Mouse (Mus musculus): ENCODE data around the gene Axdnd1.
"Not testable (repeated sequence)": the region's sequence is repeated elsewhere in the genome, so short reads cannot be mapped to it uniquely, and the experiment has no call there.

Gene Axdnd1

GRCm38 (mm10) chr1:156437016-156437708 lies 16.2 kb upstream of the Axdnd1 start:
- no peak for DNase-seq (ENCODE audit: low spot score in 2 of 2)

GRCm38 (mm10) chr1:156433497-156433896 lies 12.5 kb upstream of the Axdnd1 start:
- no peak for DNase-seq (ENCODE audit: low spot score in 2 of 2)

GRCm38 (mm10) chr1:156432498-156432897 lies 11.5 kb upstream of the Axdnd1 start:
- no peak for DNase-seq (ENCODE audit: low spot score in 2 of 2)

- no peak for DNase-seq (ENCODE audit: low spot score in 2 of 2)
These were observed 7.5 kb upstream of the Axdnd1 start for GRCm38 (mm10) chr1:156428434-156428833.

GRCm38 (mm10) chr1:156425746-156426145 lies 4.8 kb upstream of the Axdnd1 start:
- no peak for DNase-seq (ENCODE audit: low spot score in 2 of 2)

GRCm38 (mm10) chr1:156424054-156424453 lies 3.1 kb upstream of the Axdnd1 start:
- no peak for DNase-seq (ENCODE audit: low spot score in 2 of 2)

GRCm38 (mm10) chr1:156423493-156423892 lies 2.5 kb upstream of the Axdnd1 start:
- no peak for DNase-seq (ENCODE audit: low spot score in 2 of 2)

- DNase-seq (ENCODE audit: low spot score in 2 of 2): no peak
These were observed 1.9 kb upstream of the Axdnd1 start for GRCm38 (mm10) chr1:156422856-156423255.

- no peak for DNase-seq (ENCODE audit: low spot score in 2 of 2)
These were observed 2.8 kb downstream of the Axdnd1 start for GRCm38 (mm10) chr1:156418170-156418569.

- no peak for DNase-seq (ENCODE audit: low spot score in 2 of 2)
These were observed 12.4 kb downstream of the Axdnd1 start for GRCm38 (mm10) chr1:156408521-156408920.

- no peak for DNase-seq (ENCODE audit: low spot score in 2 of 2)
These were observed 13.0 kb downstream of the Axdnd1 start for GRCm38 (mm10) chr1:156408004-156408403.

GRCm38 (mm10) chr1:156403251-156403650 lies 17.7 kb downstream of the Axdnd1 start:
- no peak for DNase-seq (ENCODE audit: low spot score in 2 of 2)

GRCm38 (mm10) chr1:156402491-156402890 lies 18.5 kb downstream of the Axdnd1 start:
- DNase-seq (ENCODE audit: low spot score in 2 of 2): no peak

GRCm38 (mm10) chr1:156400159-156400558 lies 20.8 kb downstream of the Axdnd1 start:
- not testable (repeated sequence) for DNase-seq (ENCODE audit: low spot score in 2 of 2)

GRCm38 (mm10) chr1:156393148-156393547 lies 27.8 kb downstream of the Axdnd1 start:
- DNase-seq (ENCODE audit: low spot score in 2 of 2): no peak

GRCm38 (mm10) chr1:156386880-156387279 lies 34.1 kb downstream of the Axdnd1 start:
- no peak for DNase-seq (ENCODE audit: low spot score in 2 of 2)

GRCm38 (mm10) chr1:156386232-156386631 lies 34.7 kb downstream of the Axdnd1 start:
- DNase-seq (ENCODE audit: low spot score in 2 of 2): no peak

- DNase-seq (ENCODE audit: low spot score in 2 of 2): no peak
These were observed 39.7 kb downstream of the Axdnd1 start for GRCm38 (mm10) chr1:156381217-156381616.

GRCm38 (mm10) chr1:156365740-156366139 lies 55.2 kb downstream of the Axdnd1 start, which contains the start of gene Gm2000:
Gm2000 (plus strand) TSS chr1:156366040.
- no peak for DNase-seq (ENCODE audit: low spot score in 2 of 2)

GRCm38 (mm10) chr1:156352466-156352865 lies 68.5 kb downstream of the Axdnd1 start:
- no peak for DNase-seq (ENCODE audit: low spot score in 2 of 2)

GRCm38 (mm10) chr1:156350441-156350840 lies 70.5 kb downstream of the Axdnd1 start:
- no peak for DNase-seq (ENCODE audit: low spot score in 2 of 2)

GRCm38 (mm10) chr1:156349031-156349430 lies 71.9 kb downstream of the Axdnd1 start:
- no peak for DNase-seq (ENCODE audit: low spot score in 2 of 2)

- no peak for DNase-seq (ENCODE audit: low spot score in 2 of 2)
These were observed 75.3 kb downstream of the Axdnd1 start for GRCm38 (mm10) chr1:156345633-156346032.

- no peak for DNase-seq (ENCODE audit: low spot score in 2 of 2)
These were observed 76.5 kb downstream of the Axdnd1 start for GRCm38 (mm10) chr1:156344433-156344832.
